Mouse (Mus musculus) embryo, embryonic 10.5 days (tissue): ENCODE data around the gene Fam171a1.
"Not testable (repeated sequence)": the region's sequence is repeated elsewhere in the genome, so short reads cannot be mapped to it uniquely, and the experiment has no call there.

Experiments
- DNase-seq: peaks from one replicate; pipeline ENCODE4 v3.0.0-alpha.2; 2015; ENCODE audit warnings: low spot score

The Fam171a1 gene

DNA sequence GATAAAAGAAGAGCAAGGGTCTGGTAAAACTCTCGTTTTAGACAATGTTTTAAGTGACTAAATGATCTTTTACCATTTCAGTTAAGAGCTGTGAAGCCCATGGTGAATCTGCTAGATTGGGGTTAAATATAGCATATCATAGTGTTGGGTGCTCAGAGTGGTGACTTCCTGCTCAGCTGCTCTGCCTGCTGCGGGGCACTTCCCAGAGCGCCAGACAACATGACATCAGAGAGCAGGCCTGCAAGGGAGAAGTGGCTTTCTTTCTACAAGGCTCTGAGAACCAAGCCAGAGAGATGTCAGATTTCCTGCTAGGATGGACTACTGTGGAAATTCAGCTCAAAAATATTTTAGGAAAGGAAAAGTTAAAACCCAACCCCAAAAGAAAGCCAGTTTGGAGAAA is 57.8 kb downstream of the Fam171a1 start:
- no peak for DNase-seq

GRCm38 (mm10) chr2:3172656-3173055 is 58.6 kb downstream of the Fam171a1 start:
- DNase-seq = no peak

GRCm38 (mm10) chr2:3174890-3175289 is 60.9 kb downstream of the Fam171a1 start:
- DNase-seq = no peak

DNA sequence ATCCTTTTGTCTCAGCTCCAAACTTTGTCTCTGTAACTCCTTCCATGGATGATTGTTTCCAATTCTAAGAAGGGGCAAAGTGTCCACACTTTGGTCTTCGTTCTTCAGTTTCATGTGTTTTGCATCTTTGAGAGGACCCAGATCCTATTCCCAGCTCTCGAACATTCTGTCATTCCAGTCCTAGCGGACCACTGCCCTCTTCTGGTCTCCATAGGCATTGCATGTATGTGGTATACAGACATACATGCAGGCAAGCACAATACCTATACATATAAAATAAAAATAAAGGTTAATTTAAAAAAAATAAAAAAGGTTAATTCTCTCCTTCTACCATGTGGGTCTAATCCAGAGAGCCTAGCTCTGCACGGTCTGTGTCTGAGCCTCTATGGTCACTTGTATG is 62.0 kb downstream of the Fam171a1 start:
- not testable (repeated sequence) for DNase-seq

GRCm38 (mm10) chr2:3176751-3177150 is 62.7 kb downstream of the Fam171a1 start:
- DNase-seq = no peak

DNA sequence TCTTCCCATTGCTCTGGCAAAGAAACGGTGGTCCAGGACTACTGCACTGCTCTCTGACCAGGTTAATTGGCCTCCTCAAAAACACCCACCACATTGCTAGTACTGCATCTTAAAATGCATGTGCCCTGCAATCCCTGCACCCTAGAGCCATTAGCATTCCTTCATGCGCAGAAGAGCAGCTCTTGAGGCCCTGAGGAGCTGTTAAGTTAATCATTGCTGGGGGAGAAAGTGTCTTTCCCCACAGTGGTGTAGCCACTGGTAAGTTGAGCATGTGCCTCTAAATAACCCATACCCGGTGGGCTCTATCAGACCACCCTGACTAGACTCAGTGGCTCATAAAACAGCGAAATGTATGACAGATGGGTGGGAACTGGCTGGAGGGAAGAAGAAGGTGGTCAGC is 66.5 kb downstream of the Fam171a1 start:
- DNase-seq = no peak

DNA sequence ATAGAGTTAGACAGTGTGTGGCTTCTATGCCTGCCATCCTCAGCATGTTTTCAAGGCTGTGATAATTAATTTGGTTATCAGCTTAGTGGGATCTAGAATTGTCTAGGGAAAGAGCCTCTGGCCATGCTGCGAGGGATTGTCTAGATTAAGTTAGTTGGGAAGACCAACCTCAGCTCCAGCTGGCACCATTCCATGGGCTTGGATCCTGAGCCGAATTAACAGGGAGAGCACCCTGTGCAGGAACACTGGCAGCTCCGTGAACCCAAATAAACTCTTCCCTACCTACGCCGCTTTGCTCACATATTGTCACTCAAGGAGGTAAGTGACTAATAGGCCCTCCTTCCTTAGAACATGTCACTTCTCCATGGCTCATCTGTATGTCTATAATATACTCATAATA is 69.6 kb downstream of the Fam171a1 start:
- no peak for DNase-seq

DNA sequence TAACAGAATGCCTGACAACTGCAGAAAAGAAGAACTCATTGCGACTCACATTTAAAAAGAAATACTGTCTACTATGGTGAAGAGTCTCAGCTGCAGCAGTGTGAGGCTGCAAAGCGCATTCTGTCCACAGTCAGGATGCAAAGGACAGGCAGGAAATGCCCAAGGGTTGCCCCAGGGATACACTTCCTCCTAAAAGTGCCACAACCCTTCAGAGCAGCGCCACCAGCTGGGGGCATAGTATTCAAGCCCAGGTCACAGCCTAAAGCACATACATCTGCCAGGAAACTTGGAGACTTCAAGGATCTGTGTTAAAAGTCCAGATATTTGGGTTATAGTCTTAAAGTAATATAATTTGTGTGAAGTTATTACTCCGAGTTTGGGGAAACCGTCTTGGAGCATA is 71.3 kb downstream of the Fam171a1 start:
- DNase-seq = peak; percentile 15

- no peak for DNase-seq
These were observed 74.9 kb downstream of the Fam171a1 start for GRCm38 (mm10) chr2:3188745-3189475.

- no peak for DNase-seq
These were observed 77.1 kb downstream of the Fam171a1 start for GRCm38 (mm10) chr2:3191149-3191548.

DNA sequence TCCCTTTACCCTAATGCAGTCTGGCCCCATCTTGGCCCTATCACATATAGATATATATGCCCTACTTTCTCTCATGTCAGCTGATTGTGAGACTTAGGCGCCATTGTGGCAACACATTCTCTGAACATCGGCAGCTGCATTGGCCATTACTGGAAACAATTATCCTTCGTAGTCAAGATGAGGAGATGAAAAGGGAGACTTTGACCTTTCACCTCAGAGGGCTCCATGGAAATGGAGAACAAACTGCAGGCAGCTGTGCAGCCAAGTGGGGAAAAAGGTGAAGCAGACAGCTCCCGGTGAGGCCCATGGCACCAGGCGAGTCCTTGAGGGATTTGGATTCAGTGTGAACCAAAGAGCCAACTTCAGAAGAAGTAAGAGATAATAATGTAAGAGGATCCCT is 81.5 kb downstream of the Fam171a1 start:
- peak; percentile 60 for DNase-seq

- DNase-seq = no peak
These were observed 86.4 kb downstream of the Fam171a1 start for GRCm38 (mm10) chr2:3200422-3200821.

GRCm38 (mm10) chr2:3206975-3207642 is 93.1 kb downstream of the Fam171a1 start:
- peak; percentile 15 for DNase-seq

DNA sequence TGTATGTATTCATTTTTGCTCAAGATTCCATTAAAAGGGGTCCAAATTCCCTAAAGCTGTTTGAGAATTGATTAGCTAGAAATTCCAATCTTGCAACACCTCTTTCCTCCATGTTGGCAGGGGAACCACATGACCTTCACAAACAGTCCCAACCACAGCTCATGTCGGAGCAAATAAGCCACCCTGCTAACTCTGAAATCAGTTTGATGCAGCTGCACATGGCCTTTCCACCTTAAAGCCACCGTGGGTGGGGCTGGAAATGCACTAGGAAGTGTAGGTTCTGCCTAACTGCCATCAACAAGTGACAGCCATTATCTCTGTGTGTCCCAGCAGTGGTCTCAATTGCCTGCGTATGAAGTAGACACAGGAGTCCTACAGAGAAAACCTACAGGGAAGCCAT is 101.5 kb downstream of the Fam171a1 start:
- DNase-seq = no peak

DNA sequence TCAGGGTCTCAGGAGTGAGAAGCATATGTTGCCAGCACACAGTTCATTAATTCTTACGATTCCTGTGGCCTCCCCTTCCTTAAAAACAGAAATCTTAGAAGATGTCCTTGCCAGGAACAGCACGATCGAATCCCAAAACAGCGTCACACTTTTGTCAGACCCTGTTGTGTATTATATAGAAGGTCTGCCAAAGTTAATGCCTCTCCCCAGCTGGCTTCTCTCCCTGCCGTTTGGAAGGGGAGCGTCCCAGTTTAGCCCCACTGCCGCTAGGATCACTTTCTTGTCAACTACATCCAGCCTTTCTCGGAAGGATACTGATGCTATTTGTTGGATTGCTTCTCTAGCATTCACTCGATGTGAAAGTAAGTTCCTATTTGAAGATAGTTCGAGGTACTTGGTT is 102.6 kb downstream of the Fam171a1 start:
- no peak for DNase-seq

GRCm38 (mm10) chr2:3217577-3217976 is 103.6 kb downstream of the Fam171a1 start:
- not testable (repeated sequence) for DNase-seq

DNA sequence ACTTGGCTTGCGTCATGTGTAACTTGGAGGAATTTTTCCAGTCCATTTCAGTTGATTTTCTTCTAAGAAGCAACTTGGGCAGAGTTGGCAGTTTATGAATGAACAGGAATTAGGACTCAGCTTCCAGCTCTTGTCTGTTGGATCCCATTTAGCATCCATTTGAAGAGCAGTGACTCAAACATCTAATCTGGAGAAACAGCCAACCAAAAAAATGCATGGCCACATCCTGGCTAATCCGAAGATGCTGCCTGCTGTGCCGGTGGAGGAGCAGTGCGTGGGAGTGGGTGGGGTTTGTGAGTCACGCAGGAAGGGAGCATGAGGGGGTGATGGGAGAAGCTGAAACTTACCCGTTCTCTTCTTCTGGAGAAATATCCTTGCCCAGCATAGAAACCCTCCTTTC is 104.2 kb downstream of the Fam171a1 start:
- DNase-seq = no peak

GRCm38 (mm10) chr2:3228475-3228874 is 114.5 kb downstream of the Fam171a1 start:
- DNase-seq = peak; percentile 13

DNA sequence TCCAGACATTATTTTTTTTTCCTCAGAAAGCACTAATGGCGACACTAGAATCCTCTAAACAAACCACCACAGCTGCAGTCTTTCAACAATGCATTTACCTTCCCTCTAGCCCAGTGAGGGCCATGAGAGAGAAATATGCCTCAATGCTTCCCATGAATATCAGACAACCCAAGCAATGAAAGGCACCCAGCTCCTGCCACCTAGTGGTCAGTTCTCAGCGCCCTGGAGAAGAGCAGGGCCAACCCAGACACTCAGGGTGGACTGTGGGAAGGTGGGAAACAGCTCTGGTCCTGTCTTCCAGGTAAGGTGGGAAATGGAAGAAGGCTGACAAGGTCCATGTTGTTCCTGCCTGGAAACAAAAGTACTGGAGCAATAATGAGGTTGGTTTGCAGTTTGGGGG is 115.0 kb downstream of the Fam171a1 start:
- peak; percentile 59 for DNase-seq

- DNase-seq = no peak
These were observed 125.2 kb downstream of the Fam171a1 start for GRCm38 (mm10) chr2:3239255-3239654.

DNA sequence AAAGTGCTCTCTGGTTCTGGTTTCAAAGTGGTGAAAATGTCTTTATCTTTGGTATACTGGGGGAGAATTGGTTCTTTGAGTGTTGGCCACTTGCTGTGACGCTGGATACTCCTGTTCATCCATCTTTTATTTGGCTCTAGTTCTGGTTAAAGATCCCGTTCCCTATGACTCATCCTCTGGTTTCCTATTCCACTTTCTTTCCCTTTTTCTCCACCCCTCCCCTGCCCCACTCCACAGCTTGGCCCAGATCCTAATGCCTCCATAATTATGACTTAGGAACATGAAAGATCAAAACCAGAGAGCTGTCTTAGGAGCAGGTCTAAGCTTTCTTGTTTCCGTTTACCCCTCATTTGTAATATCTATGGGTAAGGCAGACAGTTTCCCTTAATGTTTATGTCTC is 130.2 kb downstream of the Fam171a1 start:
- DNase-seq = no peak

- no peak for DNase-seq
These were observed 137.3 kb downstream of the Fam171a1 start for GRCm38 (mm10) chr2:3251309-3251708.

DNA sequence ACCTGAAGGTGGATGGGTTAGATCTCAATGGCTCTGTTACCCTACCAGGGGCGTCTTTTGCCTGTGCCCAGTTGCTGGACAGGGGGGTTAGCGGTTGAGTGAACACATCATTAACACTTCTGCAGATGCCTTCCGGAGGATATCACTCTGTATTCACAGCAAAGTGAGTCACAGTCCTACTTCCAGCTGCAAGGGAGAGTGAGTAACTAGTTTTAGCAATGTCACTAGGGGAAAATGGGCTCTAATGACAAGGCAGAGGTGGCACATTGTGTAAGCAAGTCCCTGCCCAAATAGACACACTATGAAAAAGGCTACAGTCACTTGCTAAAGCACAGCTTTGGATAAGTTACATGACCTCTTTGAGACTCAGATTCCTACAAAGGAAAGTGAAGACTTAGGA is 152.4 kb downstream of the Fam171a1 start:
- DNase-seq = no peak

DNA sequence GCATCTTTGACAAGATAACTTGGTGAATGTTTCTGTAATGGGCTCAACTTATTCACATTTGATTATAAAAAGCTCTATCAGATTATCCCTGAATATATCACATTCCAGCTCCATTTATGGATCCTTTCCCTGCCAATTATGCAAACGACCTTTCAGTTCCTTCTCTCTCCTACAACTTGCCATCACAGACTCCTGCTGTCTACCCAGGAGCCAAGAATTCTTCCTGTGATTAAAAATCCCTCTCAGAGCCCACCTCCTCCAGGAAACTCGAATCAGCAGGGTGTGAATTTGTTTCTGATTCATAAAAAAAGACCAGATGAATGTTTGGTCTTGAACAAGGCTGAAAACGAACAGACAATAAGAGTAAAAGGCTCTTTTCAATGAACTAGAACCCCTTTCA is 153.9 kb downstream of the Fam171a1 start:
- DNase-seq = no peak
